Mouse (Mus musculus): ENCODE data around the gene Ptges. TPM values are rescaled to one million over a fixed set of nuclear protein-coding genes. Genes with fewer than 3 reads are reported as not detected.

Gene Ptges
- 2.5 and 2.7 TPM in 2 replicates for polyA plus RNA-seq (2016; fragmentation: Nextera tagmentation; extraction: Ambion mirVana)

DNA sequence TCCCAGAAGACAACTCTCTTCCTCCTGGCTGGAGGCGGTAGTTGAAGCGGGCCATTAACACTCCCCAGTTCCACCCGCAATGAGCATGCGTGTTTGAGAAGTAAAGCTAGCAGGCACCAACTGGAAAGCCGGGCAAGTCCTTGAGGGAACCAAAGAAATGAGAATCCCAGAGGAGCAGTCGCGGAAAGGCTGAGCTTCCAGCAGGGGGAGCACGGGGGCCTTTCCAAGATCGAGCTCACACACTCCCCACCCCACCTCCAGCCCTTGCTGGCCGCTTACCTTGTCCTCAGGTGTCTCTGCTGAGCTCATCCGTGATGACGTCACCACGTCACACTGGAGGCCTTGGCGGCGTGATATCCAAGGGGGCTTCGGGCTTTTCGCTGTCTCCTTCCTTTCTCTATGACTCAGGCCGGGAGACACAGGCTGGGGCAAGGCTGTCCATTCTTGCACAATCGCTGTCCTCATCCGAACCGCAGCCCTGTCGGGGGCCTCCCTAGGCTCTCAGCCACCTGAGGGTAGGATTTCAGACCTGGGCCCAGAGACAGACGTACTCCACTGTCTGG lies at the start of gene Ptges:
Gene Ptges (minus strand): TSS at position 381 of the 563 bp plus-strand sequence.
- peak within 1 kb of the TSS; percentile 25 for H3K4me3 ChIP-seq (replicated peaks)
- H3K4me1 ChIP-seq: peaks cover 10% of the 10 kb centered on the region
- ATAC-seq (ENCODE audit: low FRiP score): peak; percentile 62; the same call in 1 of the 2 replicates
- H3K9me3 ChIP-seq: no peaks in the 10 kb centered on the region
- WGBS: 1% methylated on average over 23 of the region's 23 CpGs
- peak within 1 kb of the TSS; percentile 60 for H3K4me2 ChIP-seq
- H3K36me3 ChIP-seq (replicated peaks): no peaks in the 10 kb centered on the region
- H3K27ac ChIP-seq: no peak within 1 kb of the TSS
- H3K27me3 ChIP-seq: no peaks in the 10 kb centered on the region; the same call in 1 of the 2 replicates
- H3K9ac ChIP-seq: peak within 1 kb of the TSS; percentile 50

DNA sequence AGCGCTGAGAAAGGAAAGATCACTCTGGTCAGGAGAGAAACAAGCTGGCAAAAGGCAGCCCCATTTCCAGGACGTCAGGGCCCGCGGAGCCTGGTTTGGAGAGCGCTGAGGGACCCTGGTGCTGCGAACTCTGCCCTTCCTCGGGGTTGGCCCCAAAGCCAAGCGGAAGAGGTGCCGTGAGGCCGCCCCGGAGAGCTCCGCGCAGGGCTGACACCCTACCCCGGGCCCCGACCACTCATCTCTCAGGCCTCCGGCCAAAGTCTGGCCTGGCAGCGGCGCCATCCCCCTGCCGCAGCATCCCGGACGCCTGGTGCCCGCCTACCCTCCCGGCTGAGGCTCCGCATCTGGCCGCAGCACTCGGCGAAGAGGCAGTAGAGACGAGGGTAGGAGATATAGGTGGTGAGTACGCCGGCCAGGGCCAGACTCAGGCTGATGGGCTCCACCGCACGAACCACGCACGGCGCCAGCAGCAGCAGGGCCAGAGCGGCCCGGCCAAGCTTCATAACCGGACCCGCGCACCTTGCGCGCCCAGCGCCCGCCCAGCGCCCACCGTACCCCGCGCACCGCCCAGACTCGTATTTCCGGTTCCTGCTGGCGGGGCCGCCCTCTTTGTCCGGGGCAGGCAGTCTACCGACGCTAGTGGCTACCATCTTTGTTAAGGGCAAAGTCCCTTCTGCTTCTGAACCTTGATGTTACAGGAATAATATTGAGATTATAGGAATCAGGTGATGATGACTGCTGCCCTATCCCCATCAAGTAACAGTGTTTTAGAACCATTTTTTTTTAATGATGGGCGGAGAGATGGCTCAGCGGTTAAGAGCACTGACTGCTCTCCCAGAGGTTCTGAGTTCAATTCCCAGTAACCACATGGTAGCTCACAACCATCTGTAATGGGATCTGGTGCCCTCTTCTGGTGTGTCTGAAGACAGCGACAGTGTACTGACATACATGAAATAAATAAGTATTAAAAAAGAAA lies 38.0 kb upstream of the Ptges start, which contains the start of gene Tor1a:
Gene Tor1a (minus strand): TSS at position 582 of the 976 bp plus-strand sequence.
- ATAC-seq (ENCODE audit: low FRiP score): peak; percentile 95
- Histone ChIP-seq H3K9ac (peak within 1 kb of the TSS; percentile 83), H3K4me1 (peaks cover 29% of the 10 kb centered on the region), H3K27me3 (no peaks in the 10 kb centered on the region), H3K27ac (peak within 1 kb of the TSS; percentile 57; the same call in 1 of the 2 replicates), H3K4me3 (replicated peaks) (peak within 1 kb of the TSS; percentile 89), H3K9me3 (no peaks in the 10 kb centered on the region), H3K36me3 (replicated peaks) (peaks cover 42% of the 10 kb centered on the region), H3K4me2 (peak within 1 kb of the TSS; percentile 93)
- 1% methylated on average over 59 of the region's 59 CpGs for WGBS

- peaks cover 46% of the 10 kb centered on the region for H3K36me3 ChIP-seq (replicated peaks)
- no peak overlapping the region for H3K27ac ChIP-seq
- H3K27me3 ChIP-seq: no peaks in the 10 kb centered on the region
- no peaks in the 10 kb centered on the region for H3K9me3 ChIP-seq
- H3K9ac ChIP-seq: peak overlapping the region; percentile 83
- peaks cover 29% of the 10 kb centered on the region for H3K4me1 ChIP-seq
- 27% methylated on average over 16 of the region's 16 CpGs for WGBS
- ATAC-seq (ENCODE audit: low FRiP score): no peak
- peak overlapping the region; percentile 93 for H3K4me2 ChIP-seq
- H3K4me3 ChIP-seq (replicated peaks): peak overlapping the region; percentile 89
Observed at GRCm38 (mm10) chr2:30966826-30967225, 37.2 kb upstream of the Ptges start.

- Histone ChIP-seq H3K27me3 (no peaks in the 10 kb centered on the region), H3K4me2 (0 out of 2 replicates have a peak overlapping the region, but pooled peaks have one; percentile 93), H3K27ac (no peak overlapping the region), H3K9ac (no peak overlapping the region), H3K36me3 (replicated peaks) (peaks cover 51% of the 10 kb centered on the region), H3K9me3 (no peaks in the 10 kb centered on the region), H3K4me1 (peaks cover 29% of the 10 kb centered on the region), H3K4me3 (replicated peaks) (no peak overlapping the region)
- WGBS: 94% methylated on average over 8 of the region's 8 CpGs
- no peak for ATAC-seq (ENCODE audit: low FRiP score)
Observed at GRCm38 (mm10) chr2:30965627-30966026, 36.0 kb upstream of the Ptges start.

DNA sequence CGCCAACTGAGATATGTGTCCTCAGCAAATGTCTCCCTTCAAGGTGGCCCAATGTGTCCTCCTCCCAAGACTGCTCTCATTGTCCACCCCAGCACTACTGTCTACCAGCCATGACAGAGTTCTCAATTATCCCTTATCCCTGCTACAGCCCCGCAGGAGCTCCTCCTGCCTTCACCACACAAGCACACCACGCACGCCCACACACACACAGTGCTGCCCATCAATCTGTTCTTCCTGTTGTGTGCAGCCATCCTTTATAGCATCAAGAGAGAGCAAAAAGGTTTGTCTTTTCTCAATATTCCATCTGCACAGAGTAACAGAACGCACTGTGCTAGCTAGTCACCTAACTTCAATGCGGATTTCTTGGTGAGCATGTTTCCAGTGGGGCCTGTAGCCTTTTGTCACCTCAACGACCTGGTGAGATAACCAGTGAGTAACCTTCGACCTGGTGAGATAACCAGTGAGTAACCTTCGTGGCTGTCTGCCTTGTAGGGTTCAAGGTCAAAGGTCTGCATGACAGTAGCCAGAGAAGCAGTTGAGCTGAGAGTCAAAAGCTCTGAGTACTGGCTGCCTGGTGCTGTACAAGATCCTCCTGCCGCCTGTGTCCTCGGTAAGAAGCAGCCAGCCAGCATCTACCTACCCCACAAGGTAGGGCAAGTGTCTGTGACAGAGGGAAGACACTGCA lies 33.0 kb upstream of the Ptges start:
- Histone ChIP-seq H3K4me1 (peaks cover 29% of the 10 kb centered on the region), H3K27me3 (no peaks in the 10 kb centered on the region), H3K4me2 (no peak overlapping the region), H3K9me3 (no peaks in the 10 kb centered on the region), H3K36me3 (replicated peaks) (peaks cover 81% of the 10 kb centered on the region), H3K4me3 (replicated peaks) (no peak overlapping the region), H3K9ac (no peak overlapping the region), H3K27ac (no peak overlapping the region)
- no peak for ATAC-seq (ENCODE audit: low FRiP score)
- WGBS: 90% methylated on average over 11 of the region's 11 CpGs

- H3K4me2 ChIP-seq: no peak overlapping the region
- H3K27me3 ChIP-seq: no peaks in the 10 kb centered on the region
- 56% methylated on average over 5 of the region's 5 CpGs for WGBS
- no peak overlapping the region for H3K4me3 ChIP-seq (replicated peaks)
- peaks cover 100% of the 10 kb centered on the region for H3K36me3 ChIP-seq (replicated peaks)
- H3K27ac ChIP-seq: no peak overlapping the region
- H3K9ac ChIP-seq: no peak overlapping the region
- no peak for ATAC-seq (ENCODE audit: low FRiP score)
- peaks cover 11% of the 10 kb centered on the region for H3K4me1 ChIP-seq
- no peaks in the 10 kb centered on the region for H3K9me3 ChIP-seq
Observed at GRCm38 (mm10) chr2:30959856-30960255, 30.2 kb upstream of the Ptges start.

- Histone ChIP-seq H3K4me1 (peaks cover 18% of the 10 kb centered on the region), H3K9me3 (no peaks in the 10 kb centered on the region), H3K27ac (no peak overlapping the region), H3K27me3 (no peaks in the 10 kb centered on the region), H3K36me3 (replicated peaks) (peaks cover 93% of the 10 kb centered on the region), H3K4me2 (no peak overlapping the region), H3K4me3 (replicated peaks) (no peak overlapping the region), H3K9ac (no peak overlapping the region)
- WGBS: 90% methylated on average over 14 of the region's 14 CpGs
- no peak for ATAC-seq (ENCODE audit: low FRiP score)
Observed at GRCm38 (mm10) chr2:30958726-30959125, 29.1 kb upstream of the Ptges start.

GRCm38 (mm10) chr2:30957511-30957910 lies 27.8 kb upstream of the Ptges start:
- no peak overlapping the region for H3K4me3 ChIP-seq (replicated peaks)
- no peak for ATAC-seq (ENCODE audit: low FRiP score)
- 79% methylated on average over 4 of the region's 4 CpGs for WGBS
- H3K27ac ChIP-seq: no peak overlapping the region
- H3K36me3 ChIP-seq (replicated peaks): peaks cover 81% of the 10 kb centered on the region
- no peaks in the 10 kb centered on the region for H3K27me3 ChIP-seq
- H3K9me3 ChIP-seq: no peaks in the 10 kb centered on the region
- no peak overlapping the region for H3K9ac ChIP-seq
- peaks cover 25% of the 10 kb centered on the region for H3K4me1 ChIP-seq
- H3K4me2 ChIP-seq: no peak overlapping the region

- Histone ChIP-seq H3K4me3 (replicated peaks) (0 out of 2 replicates have a peak overlapping the region, but pooled peaks have one; percentile 1), H3K4me1 (peaks cover 29% of the 10 kb centered on the region), H3K9ac (peak overlapping the region; percentile 93), H3K4me2 (peak overlapping the region; percentile 90), H3K27me3 (no peaks in the 10 kb centered on the region), H3K36me3 (replicated peaks) (peaks cover 54% of the 10 kb centered on the region), H3K27ac (no peak overlapping the region), H3K9me3 (no peaks in the 10 kb centered on the region)
- WGBS: 83% methylated on average over 6 of the region's 6 CpGs
- no peak for ATAC-seq (ENCODE audit: low FRiP score)
Observed at GRCm38 (mm10) chr2:30954797-30955196, 25.1 kb upstream of the Ptges start.

GRCm38 (mm10) chr2:30952824-30953490 lies 23.3 kb upstream of the Ptges start, which contains the start of gene Tor1b:
Gene Tor1b, plus strand, starts transcription at chr2:30952959.
- peak within 1 kb of the TSS; percentile 93 for H3K9ac ChIP-seq
- peaks cover 35% of the 10 kb centered on the region for H3K36me3 ChIP-seq (replicated peaks)
- peaks cover 29% of the 10 kb centered on the region for H3K4me1 ChIP-seq
- H3K9me3 ChIP-seq: no peaks in the 10 kb centered on the region
- peak within 1 kb of the TSS; percentile 91 for H3K27ac ChIP-seq
- ATAC-seq (ENCODE audit: low FRiP score): peak; percentile 93
- peak within 1 kb of the TSS; percentile 90 for H3K4me2 ChIP-seq
- under 1% methylated on average over 60 of the region's 60 CpGs for WGBS
- peak within 1 kb of the TSS; percentile 93 for H3K4me3 ChIP-seq (replicated peaks)
- no peaks in the 10 kb centered on the region; the same call in 1 of the 2 replicates for H3K27me3 ChIP-seq

DNA sequence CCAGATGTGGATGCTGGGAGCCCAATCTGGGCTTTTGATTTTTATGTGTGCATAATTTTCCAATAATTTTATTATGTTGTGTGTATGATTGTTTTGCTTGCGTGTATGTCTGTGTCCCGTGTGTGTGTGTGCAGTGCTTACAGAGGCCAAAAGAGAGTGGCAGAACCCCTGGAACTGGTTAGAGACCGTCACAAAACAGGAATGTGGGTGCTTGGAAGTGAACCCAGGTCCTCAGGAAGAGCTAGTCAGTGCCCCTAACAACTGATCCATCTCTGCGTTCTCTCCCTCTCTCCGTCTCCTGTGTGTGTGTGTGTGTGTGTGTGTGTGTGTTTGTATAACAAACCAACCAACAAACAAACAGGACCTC lies 22.8 kb upstream of the Ptges start:
- Histone ChIP-seq H3K9ac (peak overlapping the region; percentile 22; the same call in 1 of the 2 replicates), H3K27ac (peak overlapping the region; percentile 91), H3K36me3 (replicated peaks) (peaks cover 30% of the 10 kb centered on the region), H3K4me3 (replicated peaks) (peak overlapping the region; percentile 93), H3K4me2 (peak overlapping the region; percentile 90), H3K4me1 (peaks cover 29% of the 10 kb centered on the region), H3K9me3 (no peaks in the 10 kb centered on the region), H3K27me3 (no peaks in the 10 kb centered on the region; the same call in none of the 2 replicates)
- WGBS: 35% methylated on average over 5 of the region's 5 CpGs
- no peak; the same call in 1 of the 2 replicates for ATAC-seq (ENCODE audit: low FRiP score)

Measured in forebrain, embryonic 12.5 days (tissue).